Mouse (Mus musculus): ENCODE data around the gene Sp100. TPM values are rescaled to one million over a fixed set of nuclear protein-coding genes. Genes with fewer than 3 reads are reported as not detected.
"Not testable (repeated sequence)": the region's sequence is repeated elsewhere in the genome, so short reads cannot be mapped to it uniquely, and the experiment has no call there.

Sp100 gene
- polyA plus RNA-seq (2015; fragmentation: Nextera tagmentation; extraction: Ambion mirVana), result 0.40 and 1.5 TPM in 2 replicates

DNA sequence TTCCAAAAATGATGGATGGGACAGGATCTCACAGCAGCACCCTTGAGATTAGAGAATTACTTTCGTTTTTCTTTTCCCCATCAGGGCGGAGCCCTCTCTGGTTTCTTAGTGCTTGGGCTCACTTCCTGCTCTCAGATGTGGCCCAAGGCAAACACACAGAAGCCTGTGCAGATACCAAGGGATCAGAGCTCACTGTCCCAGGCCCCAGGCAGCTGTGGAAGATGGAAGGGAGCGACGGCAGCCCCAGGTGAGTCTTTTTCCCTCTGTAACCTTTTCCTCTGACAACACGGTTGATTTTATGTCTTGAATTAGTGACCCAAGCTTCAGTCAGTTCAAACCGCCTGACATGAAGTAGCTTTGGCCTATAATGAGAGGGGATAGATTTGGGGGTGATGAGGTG, at the start of gene Sp100:
Gene Sp100, plus strand, starts transcription at position 108 of the 400 bp plus-strand sequence.
- not testable (repeated sequence) for H3K4me1 ChIP-seq; H3K9me3 ChIP-seq; H3K9ac ChIP-seq; H3K4me2 ChIP-seq; H3K4me3 ChIP-seq; H3K36me3 ChIP-seq (replicated peaks); H3K27ac ChIP-seq; H3K27me3 ChIP-seq (replicated peaks); ATAC-seq (replicated peaks)
- WGBS, result 73% methylated on average over 6 of the region's 6 CpGs

GRCm38 (mm10) chr1:85600078-85600477, 49.7 kb upstream of the Sp100 start, which contains the start of gene Sp140:
Sp140 (plus strand) TSS chr1:85600378.
- not testable (repeated sequence) for ATAC-seq (replicated peaks); H3K4me2 ChIP-seq; H3K27ac ChIP-seq; H3K4me3 ChIP-seq; H3K27me3 ChIP-seq (replicated peaks); H3K9ac ChIP-seq; H3K36me3 ChIP-seq (replicated peaks); H3K9me3 ChIP-seq; H3K4me1 ChIP-seq
- 79% methylated on average over 2 of the region's 5 CpGs for WGBS

- 54% methylated on average over 4 of the region's 4 CpGs for WGBS
- not testable (repeated sequence) for H3K36me3 ChIP-seq (replicated peaks); H3K4me2 ChIP-seq; H3K4me3 ChIP-seq; H3K27me3 ChIP-seq (replicated peaks); H3K4me1 ChIP-seq; ATAC-seq (replicated peaks); H3K9ac ChIP-seq; H3K27ac ChIP-seq; H3K9me3 ChIP-seq
Measured at GRCm38 (mm10) chr1:85600794-85601193, 49.0 kb upstream of the Sp100 start.

- WGBS, result 83% methylated on average over 1 of the region's 1 CpGs
- H3K27ac ChIP-seq; H3K9me3 ChIP-seq; H3K27me3 ChIP-seq (replicated peaks); H3K9ac ChIP-seq; ATAC-seq (replicated peaks); H3K4me2 ChIP-seq; H3K4me1 ChIP-seq; H3K4me3 ChIP-seq; H3K36me3 ChIP-seq (replicated peaks): not testable (repeated sequence)
Measured at GRCm38 (mm10) chr1:85604341-85604740, 45.4 kb upstream of the Sp100 start.

GRCm38 (mm10) chr1:85608361-85608760, 41.4 kb upstream of the Sp100 start:
- not testable (repeated sequence) for H3K4me2 ChIP-seq; ATAC-seq (replicated peaks); H3K27me3 ChIP-seq (replicated peaks); H3K4me1 ChIP-seq; H3K9me3 ChIP-seq; H3K36me3 ChIP-seq (replicated peaks); H3K9ac ChIP-seq; H3K4me3 ChIP-seq; H3K27ac ChIP-seq
- 73% methylated on average over 4 of the region's 4 CpGs for WGBS

DNA sequence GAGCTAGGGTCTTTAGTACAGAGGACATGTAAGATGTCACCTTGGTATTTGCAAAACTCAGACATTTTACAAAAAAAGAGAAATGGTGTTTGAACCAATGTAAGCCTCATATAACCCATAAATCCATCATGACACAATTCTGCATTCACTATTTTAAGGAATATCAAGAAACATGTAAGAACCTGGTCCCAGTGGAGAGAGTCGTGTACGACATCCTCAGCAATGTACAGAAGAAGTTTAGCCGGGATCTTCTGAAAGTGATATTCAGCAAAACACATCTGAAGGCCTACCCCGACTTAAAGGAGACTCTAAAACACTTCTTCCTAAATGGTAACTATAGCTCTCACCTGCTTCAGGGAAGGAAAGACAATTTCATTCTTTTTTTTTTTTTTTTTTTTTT, 39.2 kb upstream of the Sp100 start:
- not testable (repeated sequence) for H3K36me3 ChIP-seq (replicated peaks); H3K9ac ChIP-seq; ATAC-seq (replicated peaks); H3K4me1 ChIP-seq; H3K4me2 ChIP-seq; H3K27me3 ChIP-seq (replicated peaks); H3K4me3 ChIP-seq; H3K9me3 ChIP-seq; H3K27ac ChIP-seq
- WGBS, result no CpG with 5 or more reads among the region's 4 CpGs

DNA sequence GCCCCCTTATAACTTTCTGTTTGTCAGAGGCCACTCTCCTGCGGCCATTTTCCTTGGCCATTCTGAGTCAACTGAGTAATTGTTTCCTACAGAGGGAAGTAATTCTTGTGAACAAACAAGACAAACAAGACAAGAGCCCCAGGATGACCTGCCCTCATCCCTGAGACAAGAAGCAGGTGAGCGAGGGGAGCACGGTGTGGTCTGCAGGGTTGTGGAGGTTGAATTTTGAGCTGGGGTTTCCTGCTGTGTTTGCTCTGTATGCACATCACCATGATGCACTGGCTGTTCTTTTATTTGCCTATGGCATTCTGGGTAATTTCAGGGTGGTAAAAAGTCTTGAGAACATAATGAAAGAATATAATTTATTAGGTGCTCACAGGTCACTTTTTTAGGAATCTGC, 34.7 kb upstream of the Sp100 start:
- WGBS, result 90% methylated on average over 3 of the region's 3 CpGs
- H3K4me2 ChIP-seq; H3K27me3 ChIP-seq (replicated peaks); H3K4me3 ChIP-seq; H3K9me3 ChIP-seq; H3K27ac ChIP-seq; H3K9ac ChIP-seq; H3K36me3 ChIP-seq (replicated peaks); H3K4me1 ChIP-seq; ATAC-seq (replicated peaks): not testable (repeated sequence)

DNA sequence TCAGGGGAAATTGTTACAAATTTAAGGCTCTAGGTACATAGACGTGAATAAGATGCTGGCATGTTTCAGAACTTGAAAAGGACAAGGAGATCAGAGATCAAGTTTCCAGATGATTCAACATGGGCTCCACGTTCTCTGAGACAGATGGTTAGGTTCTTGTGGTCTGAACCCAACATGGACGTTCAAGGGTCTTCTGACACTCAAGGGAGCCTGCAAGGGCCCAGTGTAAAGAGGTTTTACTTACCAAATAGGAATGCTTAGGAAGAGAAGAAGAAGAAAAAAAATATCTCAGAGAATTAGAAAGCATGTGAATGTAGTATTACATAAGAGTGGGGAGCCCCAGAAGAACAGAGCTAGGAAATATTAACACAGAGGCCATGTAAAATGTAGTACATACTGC, 34.0 kb upstream of the Sp100 start:
- not testable (repeated sequence) for H3K36me3 ChIP-seq (replicated peaks); H3K4me2 ChIP-seq; H3K4me3 ChIP-seq; H3K9ac ChIP-seq; H3K27me3 ChIP-seq (replicated peaks); H3K4me1 ChIP-seq; H3K27ac ChIP-seq; H3K9me3 ChIP-seq; ATAC-seq (replicated peaks)
- 65% methylated on average over 3 of the region's 3 CpGs for WGBS

DNA sequence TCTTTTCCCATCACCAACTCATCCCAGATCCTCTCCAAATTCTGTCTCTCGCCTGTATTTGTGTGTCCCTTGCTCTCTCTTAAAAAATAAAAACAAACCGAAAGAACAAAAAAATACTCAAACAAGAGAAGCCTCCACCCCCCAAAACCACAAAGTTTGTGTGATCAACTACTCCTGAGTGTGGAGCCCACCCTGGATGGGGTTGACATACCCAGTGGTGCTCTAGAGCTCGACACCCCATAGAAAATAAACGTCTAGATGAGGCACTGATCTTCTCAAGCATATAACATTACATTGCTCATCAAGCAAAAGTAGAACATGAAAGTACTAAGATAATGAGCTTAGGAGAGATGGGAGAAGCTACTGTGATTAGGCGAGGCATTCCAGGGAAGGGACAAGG, 32.6 kb upstream of the Sp100 start:
- not testable (repeated sequence) for H3K27ac ChIP-seq; H3K36me3 ChIP-seq (replicated peaks); ATAC-seq (replicated peaks); H3K4me3 ChIP-seq; H3K9me3 ChIP-seq; H3K4me1 ChIP-seq; H3K27me3 ChIP-seq (replicated peaks); H3K9ac ChIP-seq; H3K4me2 ChIP-seq
- WGBS, result 60% methylated on average over 4 of the region's 5 CpGs

- not testable (repeated sequence) for H3K4me2 ChIP-seq; H3K4me1 ChIP-seq; H3K27me3 ChIP-seq (replicated peaks); ATAC-seq (replicated peaks); H3K9me3 ChIP-seq; H3K9ac ChIP-seq; H3K4me3 ChIP-seq; H3K36me3 ChIP-seq (replicated peaks); H3K27ac ChIP-seq
- 68% methylated on average over 1 of the region's 1 CpGs for WGBS
Measured at GRCm38 (mm10) chr1:85618689-85619088, 31.1 kb upstream of the Sp100 start.

GRCm38 (mm10) chr1:85636936-85637335, 12.9 kb upstream of the Sp100 start:
- H3K4me2 ChIP-seq; ATAC-seq (replicated peaks); H3K9ac ChIP-seq; H3K4me1 ChIP-seq; H3K27ac ChIP-seq; H3K36me3 ChIP-seq (replicated peaks); H3K27me3 ChIP-seq (replicated peaks); H3K4me3 ChIP-seq; H3K9me3 ChIP-seq: not testable (repeated sequence)
- WGBS, result 59% methylated on average over 3 of the region's 3 CpGs

DNA sequence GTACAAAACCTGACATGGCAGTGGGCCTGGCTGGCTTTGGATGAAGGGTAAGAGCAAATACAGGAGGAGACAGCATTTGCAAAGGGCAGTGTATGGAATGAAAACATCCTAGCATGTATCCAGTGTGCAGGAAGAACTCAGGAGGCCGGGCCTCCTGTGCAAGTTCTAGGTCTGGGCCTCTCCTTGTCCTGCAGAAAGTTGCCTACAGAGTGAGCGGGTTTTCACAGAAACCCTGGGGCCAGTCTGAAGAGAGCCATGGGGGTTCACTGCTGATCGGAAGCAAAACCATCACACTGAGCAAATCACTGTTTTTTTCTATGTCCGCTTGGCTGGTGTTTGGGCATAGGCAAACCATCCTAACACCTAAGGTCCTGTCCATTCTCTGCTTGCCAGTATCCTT, 11.6 kb upstream of the Sp100 start:
- not testable (repeated sequence) for H3K4me1 ChIP-seq; H3K9me3 ChIP-seq; ATAC-seq (replicated peaks); H3K9ac ChIP-seq; H3K4me3 ChIP-seq; H3K27ac ChIP-seq; H3K36me3 ChIP-seq (replicated peaks); H3K4me2 ChIP-seq; H3K27me3 ChIP-seq (replicated peaks)
- WGBS, result 76% methylated on average over 4 of the region's 4 CpGs

DNA sequence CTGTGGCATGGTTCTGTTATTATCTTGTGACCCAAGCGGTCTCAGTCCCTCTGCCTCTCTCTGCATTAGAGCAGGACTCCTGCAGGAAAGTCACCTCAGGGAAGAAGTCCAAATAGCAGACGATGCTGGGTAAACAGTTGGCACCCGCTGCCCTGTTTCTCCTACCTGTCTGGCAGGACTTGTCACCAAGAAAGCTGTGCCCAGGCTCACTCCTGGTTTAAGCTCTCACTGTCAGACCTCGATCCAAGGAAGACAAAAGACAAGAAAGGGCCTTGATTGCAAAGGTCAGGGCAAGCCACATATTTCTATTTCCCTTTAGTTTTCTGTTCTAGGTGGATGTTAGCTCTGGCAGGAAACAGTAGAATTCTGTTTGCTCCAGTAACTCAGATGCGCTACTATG, 736 bp downstream of the Sp100 start:
- 73% methylated on average over 4 of the region's 5 CpGs for WGBS
- not testable (repeated sequence) for ATAC-seq (replicated peaks); H3K36me3 ChIP-seq (replicated peaks)

DNA sequence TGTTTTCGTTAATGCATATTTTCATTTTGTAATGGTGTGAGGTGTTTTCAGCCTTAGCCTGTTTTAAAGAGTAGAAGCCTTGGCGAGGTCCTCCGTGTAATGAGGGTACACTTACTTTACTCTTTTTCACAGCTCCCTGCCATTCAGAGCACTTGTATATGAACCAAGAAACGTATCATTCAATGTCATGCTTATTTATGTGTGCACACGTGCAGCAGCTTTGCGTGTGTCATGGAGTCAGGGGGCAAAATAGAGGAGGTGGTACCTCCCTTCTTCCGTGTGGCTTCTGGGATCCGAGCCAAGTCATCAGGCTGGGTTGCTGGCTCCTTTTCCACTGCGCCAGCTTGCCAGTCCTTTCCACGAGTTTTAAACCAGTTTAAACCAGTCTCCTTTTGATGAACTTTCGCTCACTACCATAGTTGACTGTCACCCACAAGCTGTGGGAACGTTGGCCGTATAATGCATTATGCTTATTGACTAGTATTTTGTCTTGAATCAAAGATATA, 2.0 kb downstream of the Sp100 start:
- H3K27me3 ChIP-seq (replicated peaks); H3K4me1 ChIP-seq; H3K9me3 ChIP-seq; H3K9ac ChIP-seq; H3K36me3 ChIP-seq (replicated peaks); ATAC-seq (replicated peaks); H3K4me2 ChIP-seq; H3K27ac ChIP-seq; H3K4me3 ChIP-seq: not testable (repeated sequence)
- WGBS, result 81% methylated on average over 13 of the region's 13 CpGs

More for the DNA sequence above, 736 bp downstream of the Sp100 start:
- not testable (repeated sequence) for H3K9me3 ChIP-seq; H3K4me3 ChIP-seq; H3K4me2 ChIP-seq; H3K27ac ChIP-seq; H3K27me3 ChIP-seq (replicated peaks); H3K9ac ChIP-seq; H3K4me1 ChIP-seq
